Mouse (Mus musculus): Measurements from ENCODE around the gene Plpp7. TPM values are rescaled to one million over a fixed set of nuclear protein-coding genes. Genes with fewer than 3 reads are reported as not detected.

Plpp7 gene
- total and polyA plus RNA-seq, 3 experiments, result 7.3 to 15.1 TPM; not detected in 1

DNA sequence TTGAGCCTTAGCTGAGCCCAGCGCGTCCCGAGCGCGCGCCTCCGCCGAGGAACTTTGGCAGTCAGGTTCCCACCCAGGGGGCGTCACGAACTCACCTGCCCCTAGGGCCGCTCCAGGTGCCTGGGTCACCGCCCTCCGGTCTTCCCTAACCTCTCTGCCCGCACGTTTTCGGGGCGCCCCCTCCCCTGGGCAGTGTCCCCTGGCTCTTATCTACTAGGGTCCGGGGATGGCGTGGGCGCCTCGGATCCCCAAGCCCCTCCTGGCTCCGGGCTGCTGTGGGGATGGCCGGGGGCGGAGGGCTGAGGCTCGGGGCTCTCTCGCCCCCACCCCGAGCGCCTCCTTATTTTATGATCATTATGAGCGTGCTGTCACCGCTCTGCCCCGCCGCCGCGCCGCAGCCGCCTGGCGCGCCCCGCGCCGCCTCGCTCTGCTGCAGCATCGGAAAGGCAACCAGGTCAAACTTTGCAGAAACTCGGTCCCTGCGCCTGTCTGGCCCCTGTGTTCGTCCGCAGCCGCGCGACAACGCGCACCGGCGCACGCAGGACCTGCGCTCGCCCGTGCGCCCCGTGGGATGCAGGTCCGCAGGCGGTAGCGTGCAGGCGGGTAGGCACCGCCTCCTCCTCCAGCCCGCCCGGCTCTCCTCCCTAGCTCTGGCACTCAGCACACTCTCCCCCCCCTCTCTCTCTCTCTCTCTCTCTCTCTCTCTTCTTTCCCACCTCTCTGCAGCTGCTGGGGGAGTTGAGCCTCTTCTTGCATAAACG is 11.0 kb upstream of the Plpp7 start, which contains the start of gene Fam78a:
Fam78a (minus strand) TSS at position 747 of the 761 bp plus-strand sequence.
- DNase-seq (ENCODE audit: low read depth, low spot score), result peak; percentile 85
- Histone ChIP-seq H3K4me3 (ENCODE audit: control insufficient read depth in 1 of 2, insufficient read depth in 1 of 2, low read depth in 2 of 2, low read length in 2 of 2) (peak within 1 kb of the TSS; percentile 70 to 99), H3K27me3 (ENCODE audit: control insufficient read depth in 1 of 2, insufficient read depth in 2 of 2, low read length in 2 of 2) (no peaks in the 10 kb centered on the region), H3K9ac (ENCODE audit: control insufficient read depth, low read depth, low read length, poor library complexity, severe bottlenecking) (peak within 1 kb of the TSS; percentile 81), H3K27ac (ENCODE audit: control insufficient read depth, low read depth, low read length) (peak within 1 kb of the TSS; percentile 14), H3K36me3 (ENCODE audit: control insufficient read depth in 1 of 2, insufficient read depth in 2 of 2, low read length in 2 of 2) (peaks cover 0 to 8% of the 10 kb centered on the region in 2 experiments; a peak in 3 of 4 replicates), H3K79me2 (ENCODE audit: control insufficient read depth, insufficient read depth, low read length, poor library complexity) (peaks cover 24% of the 10 kb centered on the region), H3K4me1 (ENCODE audit: control insufficient read depth in 1 of 2, insufficient read depth in 2 of 2, low read length in 2 of 2) (peaks cover 17 to 26% of the 10 kb centered on the region in 2 experiments), H3K9me3 (replicated peaks; ENCODE audit: insufficient read depth, low read length) (no peaks in the 10 kb centered on the region)
- no peak; the same call in 1 of the 2 replicates for TF ChIP-seq NELFE (IDR thresholded peaks at IDR 0.05; ENCODE audit: low read depth, low read length)
- TF ChIP-seq MAZ (IDR thresholded peaks at IDR 0.05; ENCODE audit: low read depth, low read length), result peak; percentile 99
- TF ChIP-seq ELF1 (IDR thresholded peaks at IDR 0.05; ENCODE audit: low read depth, low read length), result no peak
- TF ChIP-seq NRF1 (IDR thresholded peaks at IDR 0.05; ENCODE audit: insufficient read depth, low read depth, low read length, poor library complexity, severe bottlenecking), result peak; percentile 45; the same call in 1 of the 2 replicates
- peak in 1 of 2 experiments; percentile 37; a peak in 1 of 4 replicates for TF ChIP-seq POLR2A (IDR thresholded peaks at IDR 0.05; ENCODE audit: control insufficient read depth in 1 of 2, insufficient read depth in 1 of 2, low read depth in 1 of 2, low read length in 2 of 2, poor library complexity in 1 of 2)
- peak; percentile 60; the same call in 1 of the 2 replicates for TF ChIP-seq TCF12 (IDR thresholded peaks at IDR 0.05; ENCODE audit: low read depth, low read length)
- TF ChIP-seq ETS1 (IDR thresholded peaks at IDR 0.05; ENCODE audit: low read depth, low read length), result peak; percentile 74
- peak; percentile 89 for TF ChIP-seq SIN3A (IDR thresholded peaks at IDR 0.05; ENCODE audit: low read length)
- no peak for TF ChIP-seq TAL1 (IDR thresholded peaks at IDR 0.05; ENCODE audit: low read length)
- 0 out of 2 replicates have a peak, but pooled peaks have one; percentile 4 for TF ChIP-seq MAX (IDR thresholded peaks at IDR 0.05; ENCODE audit: low read length)
- no peak; the same call in 1 of the 2 replicates for TF ChIP-seq ZNF384 (IDR thresholded peaks at IDR 0.05; ENCODE audit: low read depth, low read length)
- 0 out of 2 replicates have a peak, but pooled peaks have one; percentile 85 for TF ChIP-seq UBTF (IDR thresholded peaks at IDR 0.05; ENCODE audit: borderline replicate concordance, insufficient read depth, low read depth, low read length)
- peak; percentile 64; the same call in 1 of the 2 replicates for TF ChIP-seq JUND (IDR thresholded peaks at IDR 0.05; ENCODE audit: low read depth, low read length)
- peak; percentile 61 for TF ChIP-seq MXI1 (IDR thresholded peaks at IDR 0.05; ENCODE audit: low read depth, low read length)

DNA sequence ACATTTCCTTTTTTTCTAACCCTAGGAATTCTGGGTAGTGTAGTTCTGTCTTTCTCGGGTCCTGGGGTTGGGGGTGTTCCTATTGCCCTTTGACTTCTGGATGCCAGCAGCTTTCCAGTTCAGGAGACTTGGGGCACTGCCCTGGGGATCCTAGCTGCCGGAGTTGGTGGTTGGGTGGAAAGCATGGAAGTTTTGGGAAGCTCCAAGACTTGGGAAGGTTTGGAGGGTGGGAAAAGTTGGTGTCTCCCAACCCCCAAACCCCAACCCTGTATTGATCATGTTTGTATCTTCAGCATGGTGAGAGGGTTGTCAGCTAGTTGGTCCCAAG is 10.5 kb upstream of the Plpp7 start:
- Histone ChIP-seq H3K36me3 (ENCODE audit: control insufficient read depth in 1 of 2, insufficient read depth in 2 of 2, low read length in 2 of 2) (peaks cover 0 to 8% of the 10 kb centered on the region in 2 experiments; a peak in 2 of 4 replicates), H3K27me3 (ENCODE audit: control insufficient read depth in 1 of 2, insufficient read depth in 2 of 2, low read length in 2 of 2) (no peaks in the 10 kb centered on the region), H3K79me2 (ENCODE audit: control insufficient read depth, insufficient read depth, low read length, poor library complexity) (peaks cover 24% of the 10 kb centered on the region), H3K4me3 (ENCODE audit: control insufficient read depth in 1 of 2, insufficient read depth in 1 of 2, low read depth in 2 of 2, low read length in 2 of 2) (peak overlapping the region; percentile 70 to 99; a peak in 3 of 4 replicates), H3K9ac (ENCODE audit: control insufficient read depth, low read depth, low read length, poor library complexity, severe bottlenecking) (peak overlapping the region; percentile 8; the same call in 1 of the 2 replicates), H3K27ac (ENCODE audit: control insufficient read depth, low read depth, low read length) (0 out of 2 replicates have a peak overlapping the region, but pooled peaks have one; percentile 14), H3K9me3 (replicated peaks; ENCODE audit: insufficient read depth, low read length) (no peaks in the 10 kb centered on the region), H3K4me1 (ENCODE audit: control insufficient read depth in 1 of 2, insufficient read depth in 2 of 2, low read length in 2 of 2) (peaks cover 17 to 26% of the 10 kb centered on the region in 2 experiments)
- peak; percentile 69; the same call in 1 of the 2 replicates for TF ChIP-seq ZNF384 (IDR thresholded peaks at IDR 0.05; ENCODE audit: low read depth, low read length)
- no peak for TF ChIP-seq ZC3H11A (IDR thresholded peaks at IDR 0.05; ENCODE audit: low read depth, low read length)
- peak; percentile 95 for TF ChIP-seq HCFC1 (IDR thresholded peaks at IDR 0.05; ENCODE audit: low read depth, low read length)
- TF ChIP-seq KAT2A (conservative IDR thresholded peaks at IDR 0.05; ENCODE audit: low read depth, low read length), result peak; percentile 69
- TF ChIP-seq MEF2A (IDR thresholded peaks at IDR 0.05; ENCODE audit: extremely low read depth, insufficient replicate concordance, low read depth, low read length, poor library complexity, severe bottlenecking), result no peak
- TF ChIP-seq MAZ (IDR thresholded peaks at IDR 0.05; ENCODE audit: low read depth, low read length), result no peak
- peak; percentile 33; the same call in 1 of the 2 replicates for TF ChIP-seq NELFE (IDR thresholded peaks at IDR 0.05; ENCODE audit: low read depth, low read length)
- TF ChIP-seq ELF1 (IDR thresholded peaks at IDR 0.05; ENCODE audit: low read depth, low read length), result peak; percentile 73
- TF ChIP-seq MYC (IDR thresholded peaks at IDR 0.05; ENCODE audit: low read depth, low read length), result peak; percentile 46; the same call in 1 of the 2 replicates
- TF ChIP-seq GATA1 (IDR thresholded peaks at IDR 0.05; ENCODE audit: low read depth, low read length), result no peak
- no peak for TF ChIP-seq ZKSCAN1 (IDR thresholded peaks at IDR 0.05; ENCODE audit: low read depth, low read length)
- no peak for TF ChIP-seq TBP (IDR thresholded peaks at IDR 0.05; ENCODE audit: low read depth, low read length)
- no peak for DNase-seq (ENCODE audit: low read depth, low spot score)

Measured in MEL (cell line).